Mouse (Mus musculus) retina, postnatal 7 days (tissue): Measurements from ENCODE around the gene Grk6.

Experiments
- DNase-seq: peaks from one replicate; pipeline ENCODE4 v3.0.0-alpha.2; 2012; ENCODE audit warnings: low read depth, low spot score

The Grk6 gene

GRCm38 (mm10) chr13:55484520-55485088 lies 39.7 kb downstream of the Grk6 start:
- no peak for DNase-seq

GRCm38 (mm10) chr13:55486029-55486794 lies 41.3 kb downstream of the Grk6 start:
- no peak for DNase-seq

- no peak for DNase-seq
Observed at GRCm38 (mm10) chr13:55486916-55487577, 42.2 kb downstream of the Grk6 start.

GRCm38 (mm10) chr13:55487578-55488498 lies 43.0 kb downstream of the Grk6 start, which contains the start of gene Dbn1:
Gene Dbn1, minus strand, starts transcription at chr13:55488111.
- no peak for DNase-seq

GRCm38 (mm10) chr13:55494257-55494656 lies 49.4 kb downstream of the Grk6 start:
- no peak for DNase-seq

GRCm38 (mm10) chr13:55494883-55495621 lies 50.2 kb downstream of the Grk6 start:
- no peak for DNase-seq

GRCm38 (mm10) chr13:55495702-55496101 lies 50.8 kb downstream of the Grk6 start:
- no peak for DNase-seq

GRCm38 (mm10) chr13:55496661-55497060 lies 51.8 kb downstream of the Grk6 start:
- DNase-seq, result no peak

GRCm38 (mm10) chr13:55498906-55499305 lies 54.0 kb downstream of the Grk6 start:
- DNase-seq, result no peak

- no peak for DNase-seq
Observed at GRCm38 (mm10) chr13:55500575-55500974, 55.7 kb downstream of the Grk6 start.

- DNase-seq, result no peak
Observed at GRCm38 (mm10) chr13:55502405-55502804, 57.5 kb downstream of the Grk6 start.

- DNase-seq, result no peak
Observed at GRCm38 (mm10) chr13:55504390-55504789, 59.5 kb downstream of the Grk6 start.

GRCm38 (mm10) chr13:55505810-55506209 lies 60.9 kb downstream of the Grk6 start:
- DNase-seq, result no peak

GRCm38 (mm10) chr13:55506697-55507096 lies 61.8 kb downstream of the Grk6 start:
- DNase-seq, result no peak

GRCm38 (mm10) chr13:55507877-55508276 lies 63.0 kb downstream of the Grk6 start:
- no peak for DNase-seq

- no peak for DNase-seq
Observed at GRCm38 (mm10) chr13:55508531-55508930, 63.7 kb downstream of the Grk6 start.

- DNase-seq, result no peak
Observed at GRCm38 (mm10) chr13:55510332-55510667, 65.4 kb downstream of the Grk6 start.
